Mouse (Mus musculus): ENCODE results near the gene Gja1. TPM values are rescaled to one million over a fixed set of nuclear protein-coding genes. Genes with fewer than 3 reads are reported as not detected.

Gene Gja1
- total and polyA plus RNA-seq, 2 experiments = 0.66 to 5.5 TPM

DNA sequence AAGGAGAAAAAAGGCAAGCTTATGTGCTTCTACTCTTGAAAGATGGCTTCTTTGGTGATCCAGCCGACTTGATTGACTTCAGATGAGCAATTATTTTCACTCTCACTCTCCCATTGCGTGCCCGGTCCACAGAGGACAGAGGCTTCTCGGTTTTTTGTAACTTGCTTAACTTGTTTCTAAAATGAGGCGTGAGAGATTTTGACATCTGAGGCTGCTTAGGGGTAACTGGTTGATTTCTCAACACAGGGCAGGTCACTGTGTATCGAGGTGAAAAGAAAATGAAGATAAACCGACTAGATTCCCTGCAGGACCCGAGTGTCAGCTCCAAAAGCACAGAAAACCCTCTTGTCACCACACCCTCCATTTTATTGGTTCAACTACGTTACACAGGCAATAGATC lies 28.8 kb downstream of the Gja1 start:
- 80% methylated on average over 9 of the region's 9 CpGs for WGBS
- Histone ChIP-seq H3K27me3 (ENCODE audit: control insufficient read depth, insufficient read depth, low read length) (no peaks in the 10 kb centered on the region), H3K79me2 (ENCODE audit: control insufficient read depth, insufficient read depth, low read length) (no peaks in the 10 kb centered on the region), H3K9ac (ENCODE audit: low read depth, low read length) (no peak overlapping the region), H3K36me3 (ENCODE audit: control insufficient read depth, insufficient read depth, low read length) (no peaks in the 10 kb centered on the region), H3K27ac (replicated peaks; ENCODE audit: insufficient read depth, low read depth, low read length) (no peak overlapping the region), H3K4me3 (ENCODE audit: insufficient read depth, low read depth, low read length) (no peak overlapping the region), H3K4me1 (ENCODE audit: control insufficient read depth, insufficient read depth, low read length) (no peaks in the 10 kb centered on the region)
- no peak for DNase-seq (ENCODE audit: extremely low read depth, low read depth, low spot score)
- TF ChIP-seq POLR2A (IDR thresholded peaks at IDR 0.05; ENCODE audit: extremely low read depth, insufficient read depth, low read length) = no peak
- no peak for TF ChIP-seq CTCF (IDR thresholded peaks at IDR 0.05; ENCODE audit: low read depth, low read length)

DNA sequence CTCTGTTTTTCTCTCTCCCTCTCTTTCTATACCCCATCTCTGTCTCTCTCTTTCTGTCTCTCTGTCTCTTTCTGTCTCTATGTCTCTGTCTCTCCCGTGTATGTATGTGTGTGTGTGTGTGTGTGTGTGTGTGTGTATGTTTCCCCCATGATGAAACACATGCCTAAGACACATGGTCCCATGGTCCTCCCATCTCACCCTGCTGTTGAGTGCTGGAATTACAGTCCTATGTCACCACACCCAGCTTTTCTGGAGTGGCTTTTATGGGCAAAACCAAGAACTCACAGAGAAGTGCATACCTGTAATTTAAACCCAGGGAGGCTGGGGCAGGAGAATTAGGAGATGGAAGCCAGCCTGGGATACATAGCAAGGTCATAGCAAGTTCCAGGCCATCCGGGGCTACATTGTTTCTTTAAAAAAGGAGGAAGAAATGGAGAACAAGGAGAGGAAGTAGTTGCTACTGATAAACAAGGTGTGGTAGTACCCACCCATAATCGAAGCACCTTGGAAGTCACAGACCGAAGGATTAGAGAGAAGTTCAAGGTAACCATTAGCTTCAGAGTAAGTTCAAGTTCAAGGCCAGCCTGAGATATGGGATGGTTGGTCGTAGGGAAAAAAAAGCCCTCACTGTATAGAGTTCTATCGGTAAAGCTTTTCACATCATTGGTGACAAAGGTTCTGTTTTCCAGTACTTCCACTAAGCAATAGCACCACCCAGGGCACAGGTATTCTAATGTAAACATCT lies 29.4 kb downstream of the Gja1 start:
- Histone ChIP-seq H3K27ac (replicated peaks; ENCODE audit: insufficient read depth, low read depth, low read length) (no peak overlapping the region), H3K4me3 (ENCODE audit: insufficient read depth, low read depth, low read length) (no peak overlapping the region), H3K4me1 (ENCODE audit: control insufficient read depth, insufficient read depth, low read length) (no peaks in the 10 kb centered on the region), H3K79me2 (ENCODE audit: control insufficient read depth, insufficient read depth, low read length) (no peaks in the 10 kb centered on the region), H3K27me3 (ENCODE audit: control insufficient read depth, insufficient read depth, low read length) (no peaks in the 10 kb centered on the region), H3K36me3 (ENCODE audit: control insufficient read depth, insufficient read depth, low read length) (no peaks in the 10 kb centered on the region), H3K9ac (ENCODE audit: low read depth, low read length) (no peak overlapping the region)
- TF ChIP-seq CTCF (IDR thresholded peaks at IDR 0.05; ENCODE audit: low read depth, low read length) = no peak
- TF ChIP-seq POLR2A (IDR thresholded peaks at IDR 0.05; ENCODE audit: extremely low read depth, insufficient read depth, low read length) = no peak
- no peak for DNase-seq (ENCODE audit: extremely low read depth, low read depth, low spot score)
- WGBS = 85% methylated on average over 6 of the region's 6 CpGs

DNA sequence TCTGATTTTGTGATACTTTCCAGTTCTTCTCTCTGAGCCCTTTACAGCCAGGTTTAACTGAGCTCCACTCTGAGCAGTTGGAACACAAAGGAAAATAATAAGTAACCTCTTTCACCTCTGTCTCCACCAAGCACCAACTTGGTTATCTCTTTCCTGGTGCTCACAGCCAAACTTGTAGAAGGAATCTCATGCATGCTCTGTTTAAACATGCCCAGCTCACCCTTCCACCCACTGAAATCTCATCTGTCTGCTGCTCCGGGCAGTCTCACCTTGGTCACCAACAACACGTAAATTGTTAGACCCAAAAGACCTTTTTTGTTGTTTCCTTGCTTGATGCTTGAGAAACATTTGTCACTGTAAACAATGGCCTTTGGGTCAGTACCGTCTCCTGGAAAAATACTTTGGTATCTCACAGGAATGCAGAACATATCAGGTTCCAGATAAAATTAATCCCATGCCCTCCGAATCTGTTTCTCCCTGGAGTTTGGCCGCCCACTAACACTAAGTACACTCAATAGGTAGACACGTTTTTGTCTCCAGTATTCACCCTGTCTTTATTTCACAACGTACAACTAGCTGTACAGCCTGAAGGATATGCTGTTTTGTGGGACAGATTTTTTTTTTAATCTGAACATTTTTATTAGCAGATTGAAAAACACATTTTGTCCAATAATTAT lies 38.9 kb downstream of the Gja1 start:
- no peaks in the 10 kb centered on the region for H3K4me1 ChIP-seq (ENCODE audit: control insufficient read depth, insufficient read depth, low read length)
- TF ChIP-seq CTCF (IDR thresholded peaks at IDR 0.05; ENCODE audit: low read depth, low read length) = no peak
- no peak for TF ChIP-seq POLR2A (IDR thresholded peaks at IDR 0.05; ENCODE audit: extremely low read depth, insufficient read depth, low read length)
- H3K27me3 ChIP-seq (ENCODE audit: control insufficient read depth, insufficient read depth, low read length) = no peaks in the 10 kb centered on the region
- H3K4me3 ChIP-seq (ENCODE audit: insufficient read depth, low read depth, low read length) = no peak overlapping the region
- H3K79me2 ChIP-seq (ENCODE audit: control insufficient read depth, insufficient read depth, low read length) = no peaks in the 10 kb centered on the region
- 63% methylated on average over 7 of the region's 7 CpGs for WGBS
- H3K27ac ChIP-seq (replicated peaks; ENCODE audit: insufficient read depth, low read depth, low read length) = no peak overlapping the region
- H3K36me3 ChIP-seq (ENCODE audit: control insufficient read depth, insufficient read depth, low read length) = no peaks in the 10 kb centered on the region
- DNase-seq (ENCODE audit: extremely low read depth, low read depth, low spot score) = no peak
- no peak overlapping the region for H3K9ac ChIP-seq (ENCODE audit: low read depth, low read length)

DNA sequence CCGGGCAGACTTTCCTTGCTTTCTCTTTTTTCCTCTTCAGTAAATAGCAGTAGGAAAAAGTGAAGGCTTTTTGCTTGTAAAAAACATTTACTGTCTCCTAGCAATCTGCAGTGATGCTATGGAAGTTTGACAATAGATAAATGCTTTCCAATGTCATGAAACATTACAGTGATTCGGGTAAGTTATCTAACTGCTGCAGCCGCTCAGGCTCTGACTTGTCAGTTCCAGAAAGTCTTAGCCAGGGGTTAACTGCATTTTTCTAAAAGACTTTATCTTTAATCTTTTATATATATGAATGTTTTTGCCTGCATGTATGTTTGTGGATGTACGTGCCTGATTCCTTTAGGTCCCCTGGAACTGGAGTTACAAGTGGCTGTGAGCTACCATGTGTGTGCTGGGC lies 45.4 kb downstream of the Gja1 start:
- TF ChIP-seq CTCF (IDR thresholded peaks at IDR 0.05; ENCODE audit: low read depth, low read length) (no peak), POLR2A (IDR thresholded peaks at IDR 0.05; ENCODE audit: extremely low read depth, insufficient read depth, low read length) (no peak)
- no peaks in the 10 kb centered on the region for H3K79me2 ChIP-seq (ENCODE audit: control insufficient read depth, insufficient read depth, low read length)
- no peaks in the 10 kb centered on the region for H3K4me1 ChIP-seq (ENCODE audit: control insufficient read depth, insufficient read depth, low read length)
- no peak for DNase-seq (ENCODE audit: extremely low read depth, low read depth, low spot score)
- H3K36me3 ChIP-seq (ENCODE audit: control insufficient read depth, insufficient read depth, low read length) = no peaks in the 10 kb centered on the region
- H3K4me3 ChIP-seq (ENCODE audit: insufficient read depth, low read depth, low read length) = no peak overlapping the region
- no peak overlapping the region for H3K27ac ChIP-seq (replicated peaks; ENCODE audit: insufficient read depth, low read depth, low read length)
- no peak overlapping the region for H3K9ac ChIP-seq (ENCODE audit: low read depth, low read length)
- WGBS = 89% methylated on average over 4 of the region's 4 CpGs
- H3K27me3 ChIP-seq (ENCODE audit: control insufficient read depth, insufficient read depth, low read length) = no peaks in the 10 kb centered on the region

DNA sequence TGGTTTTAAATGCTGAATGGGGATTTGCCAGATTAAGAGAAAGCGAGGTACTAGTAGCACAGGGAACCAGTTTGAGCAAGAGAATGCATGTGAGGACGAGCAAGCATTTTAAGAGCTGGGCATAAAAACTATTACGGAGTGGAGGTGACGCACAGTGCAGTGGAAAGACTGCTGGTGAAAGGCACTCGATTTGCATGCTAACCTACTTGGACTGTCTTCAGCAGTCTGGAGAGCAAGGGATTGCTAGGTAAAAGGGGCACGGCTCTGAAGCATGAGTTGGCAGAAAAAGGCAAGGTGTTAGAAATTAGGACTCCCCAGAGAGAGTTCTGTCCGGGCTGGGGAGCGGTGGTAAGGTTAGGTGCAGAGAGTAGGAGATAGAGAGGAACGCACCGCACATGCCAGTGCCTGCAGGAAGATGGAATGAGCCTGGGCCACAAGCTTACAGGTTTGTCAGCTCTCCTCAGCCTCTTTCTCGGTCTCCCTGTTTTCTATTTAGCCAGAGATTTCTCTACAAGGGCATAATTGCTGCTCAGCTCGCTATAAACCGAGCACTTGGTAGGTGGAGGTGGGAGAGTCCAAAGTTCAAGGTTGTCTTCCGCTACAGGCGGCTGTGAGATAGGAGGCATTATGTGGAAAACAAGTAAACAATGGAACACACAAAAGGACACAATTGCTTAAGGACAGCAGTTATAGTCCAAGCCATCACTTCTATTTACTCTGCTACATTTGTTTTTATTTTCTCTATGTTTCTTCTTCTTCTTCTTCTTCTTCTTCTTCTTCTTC lies 48.1 kb downstream of the Gja1 start:
- no peaks in the 10 kb centered on the region for H3K4me1 ChIP-seq (ENCODE audit: control insufficient read depth, insufficient read depth, low read length)
- DNase-seq (ENCODE audit: extremely low read depth, low read depth, low spot score) = no peak
- no peak overlapping the region for H3K9ac ChIP-seq (ENCODE audit: low read depth, low read length)
- no peaks in the 10 kb centered on the region for H3K36me3 ChIP-seq (ENCODE audit: control insufficient read depth, insufficient read depth, low read length)
- no peaks in the 10 kb centered on the region for H3K79me2 ChIP-seq (ENCODE audit: control insufficient read depth, insufficient read depth, low read length)
- H3K27ac ChIP-seq (replicated peaks; ENCODE audit: insufficient read depth, low read depth, low read length) = no peak overlapping the region
- TF ChIP-seq CTCF (IDR thresholded peaks at IDR 0.05; ENCODE audit: low read depth, low read length) = no peak
- no peak for TF ChIP-seq POLR2A (IDR thresholded peaks at IDR 0.05; ENCODE audit: extremely low read depth, insufficient read depth, low read length)
- 69% methylated on average over 15 of the region's 15 CpGs for WGBS
- no peaks in the 10 kb centered on the region for H3K27me3 ChIP-seq (ENCODE audit: control insufficient read depth, insufficient read depth, low read length)
- H3K4me3 ChIP-seq (ENCODE audit: insufficient read depth, low read depth, low read length) = no peak overlapping the region
